Mouse (Mus musculus) hindbrain, embryonic 14.5 days (tissue): ENCODE results near the gene Sgca. TPM values are rescaled to one million over a fixed set of nuclear protein-coding genes. Genes with fewer than 3 reads are reported as not detected.
"Not testable (repeated sequence)": the region's sequence is repeated elsewhere in the genome, so short reads cannot be mapped to it uniquely, and the experiment has no call there.

Experiments
- ATAC-seq: fragments of 200-750 bp; cut with Nextera tagmentation; 2 replicates; pipeline ENCODE4 v1.8.0; 2017; ENCODE audit warnings: moderate number of reproducible peaks, mild to moderate bottlenecking, moderate TSS enrichment, moderate library complexity; ENCODE audit not compliant: low FRiP score
- DNase-seq: peaks from one replicate; pipeline ENCODE4 v3.0.0-alpha.2; 2015; ENCODE audit warnings: low spot score
- H3K27ac ChIP-seq: fragments of 300-500 bp; sonication (generic); 2 replicates; pipeline ENCODE4 v1.5.1; 2014; ENCODE audit warnings: mild to moderate bottlenecking, moderate library complexity
- H3K27me3 ChIP-seq: fragments of 300-500 bp; sonication (generic); 2 replicates; pipeline ENCODE4 v1.6.1; 2014; ENCODE audit warnings: mild to moderate bottlenecking, low read length, mixed read lengths; ENCODE audit not compliant: control insufficient read depth, insufficient read depth
- H3K36me3 ChIP-seq: fragments of 300-500 bp; sonication (generic); replicated peaks from 2 replicates; pipeline ENCODE4 v1.6.1; 2014; ENCODE audit not compliant: control insufficient read depth, insufficient read depth
- H3K4me1 ChIP-seq: fragments of 300-500 bp; sonication (generic); replicated peaks from 2 replicates; pipeline ENCODE4 v1.6.1; 2014; ENCODE audit warnings: antibody characterized with exemption, low read length, mixed read lengths; ENCODE audit not compliant: control insufficient read depth, insufficient read depth
- H3K4me2 ChIP-seq: fragments of 300-500 bp; sonication (generic); replicated peaks from 2 replicates; pipeline ENCODE4 v1.6.1; 2014; ENCODE audit warnings: mild to moderate bottlenecking, moderate library complexity
- H3K4me3 ChIP-seq: fragments of 300-500 bp; sonication (generic); replicated peaks from 2 replicates; pipeline ENCODE4 v1.5.1; 2014; ENCODE audit warnings: mild to moderate bottlenecking, low read length
- H3K9ac ChIP-seq: fragments of 300-500 bp; sonication (generic); 2 replicates; pipeline ENCODE4 v1.6.1; 2014
- H3K9me3 ChIP-seq: fragments of 300-500 bp; sonication (generic); 2 replicates; pipeline ENCODE4 v1.6.1; 2016; ENCODE audit warnings: low read length; ENCODE audit not compliant: control insufficient read depth
- whole genome bisulfite sequencing: fragments of 180-500 bp; shearing (Covaris S2); extraction: QIAGEN DNeasy Blood & Tissue Kit; methylation state at CpG from one replicate; pipeline ENCODE4 v1.1.7; 2014; 5-methylcytosine and 5-hydroxymethylcytosine counted together
- polyA plus RNA-seq: library from polyadenylated mRNA; unstranded; fragments of >200 nt; fragmentation: Nextera tagmentation; extraction: Ambion mirVana; gene quantifications from 2 replicates; pipeline ENCODE4 v1.2.1, GENCODE M21; 2014

The Sgca gene
- polyA plus RNA-seq, 1 experiment from 2014 or later: 0.17 TPM

DNA sequence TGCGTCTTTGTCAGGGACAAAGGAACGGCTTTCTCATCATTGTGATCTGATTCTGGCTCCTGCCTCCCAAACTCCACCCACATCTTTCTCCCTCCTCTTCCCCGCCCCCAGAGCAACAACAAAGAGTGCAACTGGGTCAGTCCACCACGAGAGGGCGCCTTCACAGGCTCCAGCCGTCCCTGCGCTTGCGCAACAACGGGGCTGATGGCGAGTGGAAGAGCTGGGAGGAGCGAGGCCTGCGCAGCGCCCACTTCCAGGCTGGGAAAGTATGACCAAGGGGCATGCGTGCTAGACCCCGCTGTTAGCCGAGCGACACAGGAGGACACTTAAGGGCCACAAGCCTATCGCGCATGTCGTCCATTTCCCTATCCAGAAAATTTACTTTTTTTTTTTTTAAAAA is 2.8 kb upstream of the Sgca start:
- Histone ChIP-seq H3K4me2 (peak overlapping the region; percentile 48), H3K4me3 (peak overlapping the region; percentile 15), H3K27me3 (no peaks in the 10 kb centered on the region), H3K9me3 (no peaks in the 10 kb centered on the region), H3K9ac (peak overlapping the region; percentile 62), H3K36me3 (no peaks in the 10 kb centered on the region), H3K4me1 (peaks cover 11% of the 10 kb centered on the region; the same call in 1 of the 2 replicates), H3K27ac (peak overlapping the region; percentile 96)
- peak; percentile 96 for ATAC-seq
- WGBS: under 1% methylated on average over 20 of the region's 20 CpGs
- DNase-seq: peak; percentile 98

DNA sequence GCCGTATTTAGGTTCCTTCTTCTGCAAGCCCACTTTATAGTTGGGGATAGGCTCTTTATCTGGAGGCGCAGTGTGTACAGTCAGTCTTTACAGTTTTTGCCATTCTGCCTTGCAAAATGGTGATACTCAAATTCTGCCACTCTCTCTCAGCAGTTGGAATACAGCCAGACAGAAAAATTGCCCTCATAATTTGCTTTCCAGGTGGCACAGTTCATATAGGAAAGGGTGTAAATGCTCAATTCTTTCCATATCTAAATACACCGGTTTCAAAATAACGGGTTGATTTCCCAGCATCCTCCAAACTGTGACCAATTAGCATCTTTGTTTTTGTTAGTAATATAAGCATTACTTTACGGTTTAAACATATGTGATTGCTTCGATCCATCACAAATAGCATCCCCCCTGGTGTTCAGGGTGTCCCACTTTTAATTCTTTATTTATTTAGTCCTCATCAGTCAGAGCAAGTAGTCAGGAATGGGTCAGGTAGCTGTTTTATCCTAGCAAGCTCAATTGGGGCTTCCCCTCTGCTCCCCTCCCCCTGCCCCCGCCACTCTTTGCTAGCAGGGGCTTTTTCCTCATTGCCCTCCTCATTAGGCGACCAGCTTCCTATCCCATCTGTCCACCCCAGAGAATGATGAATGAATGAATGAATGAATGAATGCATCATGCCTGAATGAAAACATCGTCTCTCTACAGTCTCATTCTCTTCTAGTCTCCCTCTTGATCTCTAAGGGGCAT is 2.2 kb upstream of the Sgca start:
- Histone ChIP-seq H3K36me3 (no peaks in the 10 kb centered on the region), H3K27me3 (no peaks in the 10 kb centered on the region), H3K4me1 (peaks cover 11% of the 10 kb centered on the region; the same call in 1 of the 2 replicates), H3K27ac (peak overlapping the region; percentile 96), H3K4me2 (peak overlapping the region; percentile 48), H3K9ac (peak overlapping the region; percentile 62), H3K4me3 (no peak overlapping the region), H3K9me3 (no peaks in the 10 kb centered on the region)
- ATAC-seq (peak; percentile 54), DNase-seq (no peak)
- WGBS: 36% methylated on average over 9 of the region's 9 CpGs

DNA sequence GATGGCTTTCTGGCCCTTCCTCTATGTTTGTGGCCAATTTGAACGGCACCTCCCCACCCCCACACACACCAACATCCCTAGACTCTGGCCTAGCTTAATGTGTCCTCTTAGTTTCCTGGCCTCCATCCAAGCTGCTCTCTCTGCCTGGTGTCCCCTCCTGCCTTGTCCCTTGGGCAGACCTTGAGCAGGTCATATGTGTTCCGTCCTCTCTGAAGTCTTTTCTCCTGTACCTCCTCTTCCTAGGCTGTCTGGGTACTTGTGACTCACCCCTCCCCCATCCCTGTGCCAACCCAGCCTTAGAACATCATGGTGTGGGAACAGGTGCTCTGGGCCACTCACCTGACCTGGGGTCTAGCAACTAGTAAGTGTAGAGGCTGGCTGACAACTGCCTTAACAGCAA is 1.2 kb downstream of the Sgca start:
- H3K4me2 ChIP-seq: no peak overlapping the region
- peaks cover 11% of the 10 kb centered on the region; the same call in 1 of the 2 replicates for H3K4me1 ChIP-seq
- H3K27ac ChIP-seq: no peak overlapping the region
- H3K27me3 ChIP-seq: no peaks in the 10 kb centered on the region
- no peaks in the 10 kb centered on the region for H3K9me3 ChIP-seq
- no peaks in the 10 kb centered on the region for H3K36me3 ChIP-seq
- WGBS: 74% methylated on average over 2 of the region's 2 CpGs
- ATAC-seq (no peak), DNase-seq (no peak)
- no peak overlapping the region for H3K9ac ChIP-seq
- no peak overlapping the region for H3K4me3 ChIP-seq

DNA sequence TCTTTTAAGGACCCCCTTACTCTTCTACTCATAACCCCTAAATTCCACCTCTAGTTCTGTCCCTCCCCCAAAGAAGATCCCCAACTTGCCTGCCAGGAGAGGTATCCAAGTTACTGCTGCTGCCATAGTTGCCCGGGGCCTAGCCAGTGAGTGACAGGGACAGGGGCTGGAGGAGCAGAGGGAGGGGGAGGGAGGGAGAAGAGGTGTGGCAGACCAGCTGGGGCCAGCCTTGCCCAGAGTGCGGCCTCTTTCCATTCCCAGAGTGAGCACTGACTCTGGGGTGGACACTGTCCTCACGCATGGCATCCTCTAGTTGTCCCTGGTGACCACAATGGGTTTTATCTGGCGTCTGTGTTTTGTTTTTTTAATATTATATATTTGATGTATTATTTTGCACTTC is 2.8 kb downstream of the Sgca start:
- 29% methylated on average over 4 of the region's 4 CpGs for WGBS
- no peak for DNase-seq

DNA sequence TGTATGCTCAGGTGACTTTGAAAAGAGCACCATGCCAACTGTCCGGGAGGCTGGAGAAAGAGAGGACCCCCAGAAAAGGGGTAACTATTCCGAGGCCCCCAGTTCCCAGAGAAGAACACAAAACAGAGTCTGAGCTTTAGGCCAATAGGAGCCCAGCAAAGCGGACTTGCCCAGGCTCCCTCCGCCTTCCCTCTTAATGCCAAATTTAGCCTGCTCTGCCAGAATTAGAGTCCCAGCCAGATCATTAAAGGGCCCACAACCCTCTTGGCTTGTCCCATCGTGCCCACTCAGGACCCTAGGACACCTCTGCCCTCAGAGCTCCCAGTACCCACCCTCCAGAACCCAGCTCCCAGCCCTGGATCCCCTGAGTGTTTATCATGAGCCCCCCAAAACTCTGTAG is 3.2 kb downstream of the Sgca start:
- H3K36me3 ChIP-seq: no peaks in the 10 kb centered on the region
- H3K9ac ChIP-seq: no peak overlapping the region
- H3K4me2 ChIP-seq: no peak overlapping the region
- H3K4me1 ChIP-seq: 0 out of 2 replicates have a peak, but pooled peaks cover under 1% of the 10 kb centered on the region
- DNase-seq: no peak
- WGBS: 71% methylated on average over 5 of the region's 5 CpGs
- H3K4me3 ChIP-seq: no peak overlapping the region
- no peak overlapping the region for H3K27ac ChIP-seq
- ATAC-seq: no peak
- no peaks in the 10 kb centered on the region for H3K27me3 ChIP-seq
- no peaks in the 10 kb centered on the region for H3K9me3 ChIP-seq

More for the DNA sequence above, 2.8 kb downstream of the Sgca start:
- Histone ChIP-seq H3K4me2 (no peak overlapping the region), H3K27ac (no peak overlapping the region), H3K4me1 (0 out of 2 replicates have a peak, but pooled peaks cover 5% of the 10 kb centered on the region), H3K9ac (no peak overlapping the region), H3K9me3 (no peaks in the 10 kb centered on the region), H3K27me3 (no peaks in the 10 kb centered on the region), H3K36me3 (no peaks in the 10 kb centered on the region), H3K4me3 (no peak overlapping the region)
- ATAC-seq: no peak

DNA sequence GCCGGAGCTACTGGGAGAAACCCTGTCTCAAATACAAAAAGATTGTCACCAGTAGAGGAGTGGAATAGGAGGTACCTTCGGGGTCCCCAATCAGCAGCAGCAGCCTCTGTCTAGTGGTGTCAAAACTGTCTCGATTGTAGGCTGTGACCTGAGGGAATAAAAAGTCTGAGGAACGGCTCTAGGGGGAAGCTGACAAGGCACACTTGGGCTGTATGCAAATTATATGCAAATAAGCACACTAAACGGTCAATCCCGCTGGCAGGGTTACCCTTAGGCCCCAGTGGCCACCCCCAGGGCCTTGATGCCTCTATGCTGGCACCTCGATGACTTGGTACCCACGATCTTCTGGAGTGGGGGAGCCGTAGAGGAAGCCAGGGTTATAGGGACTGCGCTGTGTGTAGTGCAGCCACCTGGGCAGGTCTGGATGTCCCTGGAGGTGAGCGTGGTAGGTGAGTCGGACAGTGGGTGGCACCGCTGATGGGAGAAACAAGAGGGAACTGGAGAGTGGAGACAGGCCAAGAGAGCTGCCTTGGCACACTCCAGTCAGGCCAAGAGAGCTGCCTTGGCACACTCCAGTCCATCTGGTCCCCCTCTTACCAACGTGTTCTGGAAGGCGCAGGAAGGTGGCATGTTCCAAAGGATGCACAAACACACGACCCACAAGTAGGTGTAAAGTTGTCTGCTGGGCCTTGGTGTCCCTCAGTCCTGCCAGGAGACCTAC is 4.1 kb downstream of the Sgca start:
- Histone ChIP-seq H3K4me1 (no peaks in the 10 kb centered on the region), H3K9ac (no peak overlapping the region), H3K36me3 (no peaks in the 10 kb centered on the region), H3K27me3 (no peaks in the 10 kb centered on the region), H3K9me3 (no peaks in the 10 kb centered on the region), H3K4me3 (no peak overlapping the region), H3K4me2 (no peak overlapping the region), H3K27ac (no peak overlapping the region)
- 56% methylated on average over 16 of the region's 16 CpGs for WGBS
- DNase-seq (no peak), ATAC-seq (no peak)

DNA sequence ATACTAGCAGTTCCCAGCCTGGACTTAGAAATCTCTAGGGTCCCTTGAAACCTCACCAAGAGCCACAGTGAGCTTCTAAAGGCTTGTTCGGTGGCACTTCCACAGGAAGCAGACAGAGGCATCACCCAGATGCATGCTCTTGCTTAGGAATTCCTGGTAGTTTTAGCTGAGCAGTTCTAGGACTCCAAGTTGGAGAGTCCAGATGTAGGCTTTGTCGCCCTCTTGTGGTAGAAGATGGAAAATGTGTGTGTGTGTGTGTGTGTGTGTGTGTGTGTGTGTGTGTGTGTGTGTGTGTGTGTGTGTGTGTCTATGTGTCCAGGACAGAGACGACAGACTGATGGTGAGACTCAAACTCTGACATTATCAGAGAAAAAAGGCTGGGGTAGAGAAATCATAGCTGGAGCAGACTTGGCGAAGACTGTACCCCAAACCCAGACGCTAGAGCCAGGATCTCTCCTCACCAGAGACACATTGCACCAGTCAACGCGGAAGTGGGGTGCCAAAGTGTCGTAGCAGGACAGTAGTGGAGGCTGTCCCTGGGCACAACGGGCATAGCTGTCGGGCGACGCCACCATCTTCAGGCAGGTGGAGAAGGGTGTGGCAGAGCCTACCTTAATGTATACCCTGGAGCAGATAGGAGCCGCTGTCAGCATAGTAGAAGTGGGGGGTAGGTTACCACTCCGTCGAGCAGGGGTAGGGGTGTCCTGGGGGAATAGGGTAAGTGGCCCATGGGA is 5.8 kb downstream of the Sgca start:
- H3K36me3 ChIP-seq: no peaks in the 10 kb centered on the region
- H3K27ac ChIP-seq: no peak overlapping the region
- H3K27me3 ChIP-seq: no peaks in the 10 kb centered on the region
- WGBS: 65% methylated on average over 15 of the region's 15 CpGs
- H3K4me3 ChIP-seq: no peak overlapping the region
- H3K4me1 ChIP-seq: no peaks in the 10 kb centered on the region
- H3K4me2 ChIP-seq: no peak overlapping the region
- DNase-seq (peak; percentile 79), ATAC-seq (peak; percentile 60; the same call in 1 of the 2 replicates)
- H3K9ac ChIP-seq: no peak overlapping the region
- H3K9me3 ChIP-seq: no peaks in the 10 kb centered on the region

DNA sequence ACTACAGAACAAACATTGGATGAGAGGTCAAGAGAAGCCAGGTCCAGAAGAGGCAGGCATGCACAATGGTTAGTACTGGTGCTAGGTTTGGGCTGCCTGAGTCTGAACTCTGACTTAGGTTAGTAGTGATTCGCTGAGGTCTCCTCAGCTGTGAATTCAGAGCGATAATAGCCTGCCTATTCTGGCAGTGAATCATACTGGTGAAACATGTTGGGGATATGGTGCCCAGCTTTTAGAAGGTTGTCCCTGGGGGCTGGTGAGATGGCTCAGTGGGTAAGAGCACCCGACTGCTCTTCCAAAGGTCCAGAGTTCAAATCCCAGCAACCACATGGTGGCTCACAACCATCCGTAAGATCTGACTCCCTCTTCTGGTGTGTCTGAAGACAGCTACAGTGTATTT is 6.4 kb downstream of the Sgca start:
- not testable (repeated sequence) for H3K36me3 ChIP-seq, H3K9me3 ChIP-seq, H3K9ac ChIP-seq, H3K4me2 ChIP-seq, ATAC-seq, DNase-seq, H3K4me3 ChIP-seq, H3K27ac ChIP-seq, H3K27me3 ChIP-seq, H3K4me1 ChIP-seq
- WGBS: 89% methylated on average over 4 of the region's 4 CpGs

DNA sequence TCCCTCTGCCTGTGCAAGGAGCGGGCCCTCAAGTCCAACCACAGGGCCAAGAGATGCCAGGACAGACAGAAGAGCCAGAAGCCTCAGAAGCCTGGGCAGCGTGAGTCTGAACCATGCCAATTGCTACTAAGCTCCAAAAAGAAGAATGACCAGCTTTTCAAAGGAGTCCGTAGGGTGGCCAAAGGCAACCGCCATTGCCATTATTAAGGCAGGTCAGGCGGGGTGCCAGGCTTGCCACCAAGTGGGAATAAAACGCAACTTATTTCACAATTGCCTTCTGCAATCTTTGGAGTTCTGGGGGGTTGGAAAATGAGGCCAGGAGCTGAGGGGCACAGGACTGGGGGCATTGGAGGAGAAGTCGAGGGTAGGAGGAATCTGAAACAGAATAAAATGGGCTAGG is 7.9 kb downstream of the Sgca start:
- no peak for ATAC-seq
- Histone ChIP-seq H3K27me3 (no peaks in the 10 kb centered on the region), H3K27ac (no peak overlapping the region), H3K9ac (no peak overlapping the region), H3K9me3 (no peaks in the 10 kb centered on the region), H3K36me3 (no peaks in the 10 kb centered on the region), H3K4me1 (no peaks in the 10 kb centered on the region), H3K4me2 (no peak overlapping the region), H3K4me3 (no peak overlapping the region)
- no peak for DNase-seq
- WGBS: 80% methylated on average over 7 of the region's 7 CpGs
